Mouse (Mus musculus) regulatory T cell (primary cell): Measurements from ENCODE around the gene Olfr976.
"Not testable (repeated sequence)": the region's sequence is repeated elsewhere in the genome, so short reads cannot be mapped to it uniquely, and the experiment has no call there.

Experiments
- in situ Hi-C: fragments of 300-600 bp; cut with MboI, MseI; formaldehyde crosslinking; loops from one replicate; pipeline ENCODE4 v1.15.1; 2025; ENCODE audit warnings: high pct_unique_total_duplicates

Gene Olfr976

DNA sequence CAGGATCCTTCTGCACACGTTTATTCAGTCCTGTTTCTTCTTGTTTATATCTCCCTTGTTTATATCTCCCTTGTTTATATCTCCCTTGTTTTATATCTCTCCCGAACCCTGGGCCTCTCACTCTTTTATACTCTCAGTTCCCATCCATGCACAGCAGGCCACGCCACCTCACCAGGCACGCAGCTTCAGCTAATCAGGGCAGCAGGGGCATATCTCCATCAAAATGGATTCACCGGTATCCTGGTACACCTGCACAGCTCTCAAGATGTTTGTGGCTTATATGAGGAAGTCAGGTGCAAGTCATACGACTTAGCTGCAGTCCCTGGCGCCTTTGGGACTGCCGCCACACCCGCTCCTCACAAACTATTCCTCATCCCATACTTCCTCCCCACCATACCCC lies at the start of gene Olfr976:
Olfr976 (minus strand) TSS at position 101 of the 400 bp plus-strand sequence.
- in situ Hi-C loops, result not testable (repeated sequence)

GRCm38 (mm10) chr9:40009482-40009881 lies 48.5 kb upstream of the Olfr976 start, which contains the start of gene Olfr980:
TSS of gene Olfr980 (minus strand) at chr9:40009582.
- in situ Hi-C loops, result no loop called here

DNA sequence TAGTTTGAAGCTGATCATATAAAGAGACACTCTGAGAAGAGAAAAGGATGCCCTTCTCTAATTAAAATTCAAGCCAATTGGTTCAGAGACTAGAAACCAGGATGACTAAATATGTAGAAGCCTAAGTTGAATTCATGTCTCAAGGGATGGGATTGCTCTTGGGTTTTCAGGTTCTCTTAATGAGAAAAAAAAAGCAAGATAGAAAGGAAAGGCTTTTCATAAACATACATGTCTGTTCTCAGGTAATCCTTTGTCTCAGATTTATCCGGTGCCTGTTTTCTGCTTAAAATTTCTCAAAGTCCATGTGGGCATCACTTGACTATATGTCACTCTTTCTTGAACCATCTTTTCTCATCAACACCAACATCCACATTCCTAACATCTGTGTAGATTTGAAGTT lies 42.4 kb upstream of the Olfr976 start, which contains the start of gene Olfr979:
Olfr979 (minus strand) TSS at position 101 of the 400 bp plus-strand sequence.
- in situ Hi-C loops, result no loop called here

GRCm38 (mm10) chr9:39991813-39992212 lies 30.9 kb upstream of the Olfr976 start, which contains the start of gene Olfr978:
TSS of gene Olfr978 (plus strand) at chr9:39992113.
- in situ Hi-C loops, result no loop called here

- in situ Hi-C loops, result not testable (repeated sequence)
Measured at GRCm38 (mm10) chr9:39976581-39977145, 15.7 kb upstream of the Olfr976 start.

DNA sequence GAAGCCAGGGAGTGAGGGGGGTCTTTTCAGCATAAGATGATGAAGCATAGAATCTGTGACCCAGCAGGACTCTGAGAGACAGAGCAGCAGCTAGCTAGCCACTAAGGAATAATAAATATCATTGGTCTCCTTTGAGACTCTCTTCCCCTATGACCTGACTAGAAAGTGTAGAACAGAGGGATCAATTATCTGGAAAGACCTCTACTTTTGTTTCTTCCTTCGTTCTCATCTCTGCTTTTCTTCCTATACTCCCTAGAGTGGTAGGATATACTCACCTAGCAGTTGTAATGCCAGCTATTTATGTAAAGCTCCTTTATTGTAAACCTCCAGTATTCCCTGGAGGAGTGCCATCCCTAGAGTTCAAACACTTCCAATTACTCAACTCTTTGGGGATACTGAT lies 9.0 kb downstream of the Olfr976 start, which contains the start of gene Olfr975:
Olfr975 (minus strand) TSS at position 101 of the 400 bp plus-strand sequence.
- in situ Hi-C loops, result no loop called here

DNA sequence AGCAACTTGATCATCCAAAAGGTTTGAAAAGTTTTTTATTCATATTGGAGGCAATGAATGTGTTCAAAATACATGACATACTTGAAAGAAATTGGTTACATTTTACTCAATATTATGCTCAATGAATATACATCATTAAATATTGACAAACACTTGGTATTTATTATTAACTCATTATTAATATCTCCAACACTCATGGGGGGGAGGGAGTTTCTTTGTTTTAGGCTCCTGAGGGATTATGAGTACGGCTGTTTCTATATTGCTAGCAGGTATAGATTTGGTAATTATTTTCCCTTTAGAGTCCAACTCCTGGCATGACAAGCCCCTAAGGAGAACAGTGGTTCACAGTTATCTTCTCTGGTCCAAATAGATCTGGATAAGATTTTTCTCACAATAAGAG lies 23.7 kb downstream of the Olfr976 start, which contains the start of gene Olfr974:
Olfr974 (plus strand) TSS at position 301 of the 400 bp plus-strand sequence.
- in situ Hi-C loops, result no loop called here

GRCm38 (mm10) chr9:39928837-39929236 lies 32.1 kb downstream of the Olfr976 start:
- in situ Hi-C loops, result loop anchor here (5.0 kb wide), 1 partner anchor 52 kb away; no protein-coding TSS in a partner anchor

DNA sequence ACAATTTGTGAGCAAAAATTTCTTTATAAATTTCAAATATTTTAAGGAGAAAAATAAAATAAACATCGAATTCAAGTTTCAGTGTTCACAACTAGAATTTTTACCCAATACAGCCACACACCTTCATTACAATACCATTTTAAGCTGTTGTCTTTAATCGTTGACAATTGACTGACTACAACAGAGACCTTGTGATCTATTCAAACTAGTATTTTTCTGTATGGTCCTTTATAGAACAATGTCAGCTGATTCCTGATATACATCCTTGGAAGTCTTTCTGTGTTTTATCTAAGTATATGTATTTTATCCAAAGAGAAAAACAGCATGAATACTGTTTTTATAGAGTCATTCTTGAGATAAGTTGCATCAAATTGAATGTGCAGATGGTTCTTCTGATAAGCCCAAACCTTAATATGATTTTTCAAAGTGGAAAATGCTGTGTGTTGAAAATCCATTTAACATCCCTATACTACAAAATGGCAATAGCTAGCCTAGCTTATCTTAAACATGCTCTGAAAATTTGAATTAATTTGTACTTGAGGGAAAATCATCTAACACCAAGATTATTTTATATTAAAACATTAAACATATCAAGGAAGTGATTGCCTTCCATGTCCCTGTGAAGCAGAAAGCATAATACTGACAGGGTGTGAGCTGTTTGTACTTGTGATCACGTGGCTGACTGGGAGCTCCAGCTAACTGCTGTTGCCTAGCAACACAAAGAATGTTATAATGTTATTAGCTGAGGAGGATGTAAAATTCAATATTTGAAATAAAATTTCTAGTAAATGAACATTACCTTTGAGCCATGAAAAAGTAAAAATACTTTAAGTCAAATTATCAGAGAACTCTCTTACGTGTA lies 32.7 kb downstream of the Olfr976 start:
- in situ Hi-C loops, result loop anchor here (5.0 kb wide), 1 partner anchor 51 kb away; no protein-coding TSS in a partner anchor

DNA sequence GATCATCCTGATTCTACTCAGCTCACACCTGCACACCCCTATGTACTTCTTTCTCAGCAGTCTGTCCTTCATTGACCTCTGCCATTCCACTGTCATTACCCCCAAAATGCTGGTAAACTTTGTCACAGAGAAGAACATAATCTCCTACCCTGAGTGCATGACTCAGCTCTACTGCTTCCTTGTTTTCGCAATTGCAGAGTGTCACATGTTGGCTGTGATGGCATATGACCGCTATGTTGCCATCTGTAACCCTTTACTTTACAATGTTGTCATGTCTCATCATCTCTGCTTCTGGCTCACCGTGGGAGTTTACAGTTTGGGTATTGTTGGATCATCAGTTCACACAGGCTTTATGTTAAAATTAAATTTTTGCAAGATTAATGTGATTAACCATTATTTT lies 51.0 kb downstream of the Olfr976 start:
- in situ Hi-C loops, result no loop called here

DNA sequence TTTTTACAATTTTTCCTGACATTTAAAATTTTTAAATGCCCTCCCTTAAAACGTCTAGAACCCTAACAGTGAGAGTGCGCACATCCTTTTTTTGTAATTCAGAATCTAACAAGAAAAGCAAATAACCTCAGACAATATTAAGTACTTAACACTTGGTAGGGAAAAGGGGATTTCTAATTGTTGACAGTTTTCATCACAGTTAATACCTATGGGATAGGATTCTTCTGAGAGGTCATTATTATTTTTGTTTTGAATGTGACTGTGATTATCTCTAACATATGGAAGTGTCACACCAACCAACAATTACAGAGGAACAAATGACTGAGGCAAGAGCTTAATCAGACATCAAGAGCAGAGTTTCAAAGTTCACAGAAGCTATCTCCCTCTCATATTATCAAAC lies 53.9 kb downstream of the Olfr976 start, which contains the start of gene Olfr229:
Olfr229 (plus strand) TSS at position 301 of the 400 bp plus-strand sequence.
- in situ Hi-C loops, result no loop called here

- in situ Hi-C loops, result no loop called here
Measured at GRCm38 (mm10) chr9:39905106-39905505, 55.8 kb downstream of the Olfr976 start.
